Mouse (Mus musculus) adrenal gland, adult 2 months (tissue): ENCODE measurements around the gene Gm11563. TPM values are rescaled to one million over a fixed set of nuclear protein-coding genes. Genes with fewer than 3 reads are reported as not detected.
"Not testable (repeated sequence)": the region's sequence is repeated elsewhere in the genome, so short reads cannot be mapped to it uniquely, and the experiment has no call there.

Source experiments
- DNase-seq: peaks from one replicate; pipeline ENCODE4 v3.0.0; 2021
- long read RNA-seq: library from polyadenylated mRNA; stranded (forward); transcript quantifications from one replicate; pipeline ENCODE4 v2.0.0, GENCODE M21; 2021
- polyA plus RNA-seq: library from polyadenylated mRNA; depleted of rRNA; stranded (reverse); fragments of >200 nt; gene quantifications from 2 replicates; pipeline ENCODE4 v1.2.3, GENCODE M21; 2012; rRNA removed
- total RNA-seq, 2 experiments: library from RNA; stranded (reverse); gene quantifications; 2 replicates each; pipeline ENCODE4 v1.2.3; 2021

The Gm11563 gene
- total RNA-seq = not detected
- polyA plus RNA-seq = not detected in 2 replicates
- long read RNA-seq = 0 reads

GRCm38 (mm10) chr11:99658467-99659010 lies at the start of gene Gm11563:
Gm11563 (minus strand) TSS chr11:99658960.
- not testable (repeated sequence) for DNase-seq

GRCm38 (mm10) chr11:99690463-99690862 lies 31.7 kb upstream of the Gm11563 start, which contains the start of gene Gm14190:
Gm14190 (minus strand) TSS chr11:99690740.
- no peak for DNase-seq

- not testable (repeated sequence) for DNase-seq
These were observed 26.5 kb upstream of the Gm11563 start for GRCm38 (mm10) chr11:99685235-99685634.

GRCm38 (mm10) chr11:99683481-99683880 lies 24.7 kb upstream of the Gm11563 start:
- no peak for DNase-seq

GRCm38 (mm10) chr11:99665860-99666259 lies 7.1 kb upstream of the Gm11563 start, which contains the start of gene Krtap4-6:
Krtap4-6 (minus strand) TSS chr11:99665960.
- DNase-seq = no peak

- no peak for DNase-seq
These were observed 4.0 kb upstream of the Gm11563 start for GRCm38 (mm10) chr11:99662802-99663201.

- no peak for DNase-seq
These were observed 496 bp upstream of the Gm11563 start for GRCm38 (mm10) chr11:99659256-99659655.

GRCm38 (mm10) chr11:99657051-99657450 lies 1.7 kb downstream of the Gm11563 start:
- DNase-seq = no peak

- no peak for DNase-seq
These were observed 8.6 kb downstream of the Gm11563 start, which contains the start of gene Gm11555 for GRCm38 (mm10) chr11:99650136-99650535. Gm11555 (minus strand) TSS chr11:99650236.

- no peak for DNase-seq
These were observed 12.3 kb downstream of the Gm11563 start for GRCm38 (mm10) chr11:99646444-99646843.

- DNase-seq = no peak
These were observed 14.4 kb downstream of the Gm11563 start for GRCm38 (mm10) chr11:99644351-99644750.

- DNase-seq = not testable (repeated sequence)
These were observed 15.1 kb downstream of the Gm11563 start, which contains the start of gene Krtap4-7 for GRCm38 (mm10) chr11:99643635-99644139. Krtap4-7 (minus strand) TSS chr11:99644089.

GRCm38 (mm10) chr11:99640926-99641325 lies 17.8 kb downstream of the Gm11563 start:
- no peak for DNase-seq

- no peak for DNase-seq
These were observed 21.7 kb downstream of the Gm11563 start for GRCm38 (mm10) chr11:99637086-99637485.

GRCm38 (mm10) chr11:99634653-99635134 lies 24.1 kb downstream of the Gm11563 start, which contains the start of gene Krtap4-2:
Krtap4-2 (minus strand) TSS chr11:99635084.
- no peak for DNase-seq

- DNase-seq = no peak
These were observed 25.5 kb downstream of the Gm11563 start for GRCm38 (mm10) chr11:99633293-99633692.

- DNase-seq = no peak
These were observed 27.9 kb downstream of the Gm11563 start for GRCm38 (mm10) chr11:99630890-99631289.

- DNase-seq = no peak
These were observed 30.6 kb downstream of the Gm11563 start, which contains the start of gene Krtap4-1 for GRCm38 (mm10) chr11:99628138-99628537. Krtap4-1 (minus strand) TSS chr11:99628238.

- DNase-seq = no peak
These were observed 38.4 kb downstream of the Gm11563 start, which contains the start of gene Gm11562 for GRCm38 (mm10) chr11:99620335-99620734. Gm11562 (minus strand) TSS chr11:99620435.

- DNase-seq = no peak
These were observed 43.9 kb downstream of the Gm11563 start, which contains the start of gene Krtap2-4 for GRCm38 (mm10) chr11:99614796-99615363. Krtap2-4 (minus strand) TSS chr11:99614846.

GRCm38 (mm10) chr11:99610089-99610488 lies 48.7 kb downstream of the Gm11563 start, which contains the start of gene Gm11937:
Gm11937 (minus strand) TSS chr11:99610189.
- not testable (repeated sequence) for DNase-seq

GRCm38 (mm10) chr11:99609126-99609525 lies 49.6 kb downstream of the Gm11563 start:
- DNase-seq = no peak
